Mouse (Mus musculus) embryonic stem cell, embryonic (primary cell): ENCODE data around the gene Mthfr.

Experiments
- CTCF ChIA-PET, 4 experiments: fragments of 300-600 bp in 2 of 4; fragments of 350-600 bp in 2 of 4; sonication (Branson Sonifier 250); formaldehyde crosslinking; loops; one replicate each; lab custom pipeline; 2022; ENCODE audit warnings: inconsistent platforms in 2 of 4; lab: Charles Lee
- POLR2A ChIA-PET, 4 experiments: fragments of 300-600 bp in 2 of 4; fragments of 350-600 bp in 2 of 4; sonication (Branson Sonifier 250); formaldehyde crosslinking; loops; one replicate each; lab custom pipeline; 2022; ENCODE audit warnings: antibody characterized with exemption in 4 of 4, inconsistent platforms in 1 of 4; lab: Charles Lee

Mthfr gene

DNA sequence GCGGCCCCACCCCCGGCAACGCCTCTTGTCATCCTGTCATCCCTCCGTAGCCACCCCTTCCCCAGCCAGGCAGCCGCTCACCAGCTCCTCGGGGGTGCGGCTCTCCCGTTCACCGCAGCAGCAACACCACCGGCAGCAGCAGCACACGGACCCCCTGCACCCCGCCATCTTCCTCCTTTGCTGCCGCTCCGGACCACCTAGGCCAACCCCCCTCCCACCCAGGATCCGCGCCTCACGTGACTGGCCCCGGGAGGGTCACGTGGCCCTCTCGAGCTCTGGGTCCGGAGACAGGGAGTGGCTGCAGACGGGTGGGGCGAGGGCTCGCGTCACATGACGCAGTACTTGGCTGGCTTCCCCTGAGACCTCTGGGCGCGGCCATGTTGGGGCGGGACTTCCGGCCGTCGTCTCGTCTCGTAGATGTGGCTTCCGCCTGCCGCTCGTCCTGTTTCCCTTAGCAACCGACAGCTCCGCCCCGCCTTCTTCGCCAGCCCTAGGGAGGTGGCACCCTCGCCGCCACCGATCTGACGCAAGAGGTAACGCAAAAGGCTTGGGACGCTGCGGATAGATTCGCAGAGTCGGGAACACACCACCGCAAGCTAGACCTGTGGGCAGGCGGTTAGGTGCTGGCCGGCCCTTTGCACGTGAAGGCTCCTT is at the start of gene Mthfr, which contains the start of gene Clcn6:
Gene Mthfr (plus strand): TSS at position 478 of the 654 bp plus-strand sequence.
Gene Clcn6 (minus strand): TSS at position 222 of the 654 bp plus-strand sequence.
- ChIA-PET POLR2A (interaction anchor here (0.6 to 43.0 kb wide), 87 partner anchors 5 to 594 kb away, joined by 3 to 812 read pairs (median 5); partner anchors contain the start of genes Fbxo2 (in 3 of the 4), Fbxo44 (in 3 of the 4), Agtrap (in 2 of the 4) and Fbxo6 (in 2 of the 4)), CTCF (interaction anchor here in 3 of 4 experiments (0.8 to 1.7 kb wide), 10 partner anchors 19 to 122 kb away, joined by 3 to 6 read pairs (median 4); partner anchors contain the start of genes Fbxo2 (in 1 of the 3) and Fbxo44 (in 1 of the 3))

DNA sequence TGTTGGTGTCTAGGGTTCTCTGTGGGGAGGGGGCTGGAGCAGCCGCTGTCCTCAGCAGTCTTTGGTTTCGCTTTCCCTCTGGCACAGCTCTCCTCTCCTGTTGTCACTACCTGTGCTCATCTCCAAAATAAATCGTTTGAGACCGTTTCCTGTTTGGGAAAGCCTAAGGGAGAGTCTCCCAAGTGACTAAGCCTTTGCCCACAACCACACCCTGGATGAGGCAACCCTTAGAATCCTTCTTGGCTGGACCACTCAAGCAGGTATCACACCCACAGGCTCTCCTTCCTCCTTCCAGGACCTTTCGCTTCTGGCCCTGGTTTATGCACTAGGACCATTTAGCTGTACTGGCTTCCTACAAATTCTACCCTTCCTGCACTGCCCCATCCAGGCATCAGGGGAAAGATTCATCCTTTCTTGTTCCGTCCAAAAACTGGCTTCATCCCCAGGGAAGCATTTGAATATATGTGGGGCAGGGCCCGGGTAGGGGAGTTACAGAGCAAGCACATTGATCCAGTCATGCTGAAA is 45.2 kb upstream of the Mthfr start:
- ChIA-PET POLR2A (interaction anchor here in 2 of 4 experiments (0.6 to 2.3 kb wide), 12 partner anchors 8 to 228 kb away, joined by 3 to 8 read pairs (median 3); partner anchors contain the start of genes Clcn6 (in 1 of the 2), Fbxo6 (in 1 of the 2), Mthfr (in 1 of the 2) and Nppb (in 1 of the 2)), CTCF (interaction anchor here in 2 of 4 experiments (0.5 to 1.7 kb wide), 2 partner anchors 8 to 25 kb away, joined by 5 read pairs; partner anchors contain the start of gene Nppb (in 1 of the 2))

DNA sequence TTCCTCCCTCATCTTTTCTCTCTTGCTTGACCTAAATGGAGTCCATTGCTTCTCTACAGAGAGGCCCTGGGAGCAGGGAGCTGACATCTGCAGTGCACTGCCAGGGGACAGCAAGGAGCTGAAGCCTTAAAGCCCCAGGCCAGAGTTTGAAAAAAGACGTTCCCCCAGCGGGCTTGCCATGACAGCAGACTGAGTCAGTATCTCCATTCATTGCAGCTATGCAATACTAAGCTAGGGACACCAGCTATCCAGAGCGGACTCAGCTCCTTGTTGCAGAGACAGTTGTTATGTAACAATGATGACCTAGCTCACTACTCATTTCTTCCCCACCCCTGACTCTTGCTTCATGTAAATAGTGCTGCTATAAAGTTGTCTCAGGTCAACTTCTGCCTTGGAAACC is 43.6 kb upstream of the Mthfr start:
- POLR2A ChIA-PET = interaction anchor here in 3 of 4 experiments (0.6 to 2.3 kb wide), 9 partner anchors 10 to 156 kb away, joined by 3 to 7 read pairs (median 3); partner anchors contain the start of genes Nppb (in 2 of the 3) and Fbxo6 (in 1 of the 3)
- CTCF ChIA-PET = interaction anchor here in 3 of 4 experiments (0.7 to 1.5 kb wide), 9 partner anchors 10 to 157 kb away, joined by 3 to 5 read pairs (median 3); partner anchors contain the start of genes Nppb (in 2 of the 3) and Fbxo6 (in 1 of the 3)

DNA sequence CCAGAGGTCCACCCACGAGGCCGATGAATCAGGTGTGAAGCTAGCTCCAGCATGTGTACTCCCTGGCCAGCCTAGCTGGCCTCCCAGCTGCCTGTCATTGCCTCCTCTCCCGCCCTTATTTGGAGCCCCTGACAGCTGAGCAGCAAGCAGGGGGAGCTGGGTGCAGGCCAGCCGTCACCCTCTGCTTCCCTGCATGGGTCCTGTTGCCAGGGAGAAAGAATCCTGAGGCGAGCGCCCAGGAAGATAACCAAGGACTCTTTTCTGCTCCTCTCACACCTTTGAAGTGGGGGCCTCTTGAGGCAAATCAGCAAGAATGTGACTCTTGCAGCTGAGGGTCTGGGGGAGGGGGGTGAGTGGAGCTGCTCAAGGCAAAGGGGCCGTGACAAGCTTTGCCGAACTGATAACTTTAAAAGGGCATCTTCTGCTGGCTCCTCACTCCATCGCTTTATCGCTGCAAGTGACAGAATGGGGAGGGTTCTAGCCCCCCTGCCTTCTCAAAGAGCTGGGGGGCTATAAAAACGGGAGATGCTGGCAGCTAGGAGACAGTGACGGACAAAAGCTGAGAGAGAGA is 38.6 kb upstream of the Mthfr start, which contains the start of gene Nppa:
Gene Nppa (plus strand): TSS at position 521 of the 571 bp plus-strand sequence.
- ChIA-PET POLR2A (interaction anchor here in 2 of 4 experiments (0.6 to 3.5 kb wide), 19 partner anchors 10 to 475 kb away, joined by 3 to 24 read pairs (median 3); partner anchors contain the start of genes Clcn6 (in 2 of the 2), Nppb (in 2 of the 2) and Mthfr (in 1 of the 2)), CTCF (interaction anchor here in 3 of 4 experiments (0.6 to 1.5 kb wide), 6 partner anchors 16 to 287 kb away, joined by 3 to 5 read pairs (median 3); partner anchors contain the start of gene Disp3 (in 1 of the 3))

GRCm38 (mm10) chr4:148001013-148001789 is 37.7 kb upstream of the Mthfr start:
- CTCF ChIA-PET = interaction anchor here in 3 of 4 experiments (0.6 to 1.5 kb wide), 5 partner anchors 14 to 286 kb away, joined by 3 to 5 read pairs (median 3); partner anchors contain the start of gene Disp3 (in 1 of the 3)

DNA sequence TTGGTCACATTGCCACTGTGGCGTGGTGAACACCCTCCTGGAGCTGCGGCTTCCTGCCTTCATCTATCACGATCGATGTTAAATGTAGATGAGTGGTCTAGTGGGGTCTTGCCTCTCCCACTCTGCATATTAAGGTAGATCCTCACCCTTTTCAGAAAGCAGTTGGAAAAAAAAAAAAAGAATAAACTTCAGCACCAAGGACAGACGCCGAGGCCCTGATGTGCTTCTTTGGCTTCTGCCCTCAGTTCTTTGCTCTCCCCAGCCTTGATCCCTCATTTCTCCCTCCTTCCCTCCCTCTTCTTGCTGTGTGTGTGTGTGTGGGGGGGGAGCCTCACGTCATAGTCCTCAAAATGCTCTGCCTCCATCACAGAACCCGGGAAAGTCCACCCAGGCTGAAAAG is 37.0 kb upstream of the Mthfr start:
- POLR2A ChIA-PET = interaction anchor here in 2 of 4 experiments (0.8 to 2.6 kb wide), 8 partner anchors 12 to 65 kb away, joined by 3 to 8 read pairs (median 3); partner anchors contain the start of gene Nppb (in 1 of the 2)
- CTCF ChIA-PET = interaction anchor here in 2 of 4 experiments (1.2 to 1.3 kb wide), 2 partner anchors 13 to 14 kb away, joined by 3 read pairs; no protein-coding TSS in a partner anchor

More at GRCm38 (mm10) chr4:148001013-148001789, 37.7 kb upstream of the Mthfr start:
- POLR2A ChIA-PET = interaction anchor here in 3 of 4 experiments (0.8 to 3.5 kb wide), 14 partner anchors 9 to 74 kb away, joined by 3 to 24 read pairs (median 4); partner anchors contain the start of genes Nppb (in 2 of the 3), Clcn6 (in 1 of the 3) and Mthfr (in 1 of the 3)

DNA sequence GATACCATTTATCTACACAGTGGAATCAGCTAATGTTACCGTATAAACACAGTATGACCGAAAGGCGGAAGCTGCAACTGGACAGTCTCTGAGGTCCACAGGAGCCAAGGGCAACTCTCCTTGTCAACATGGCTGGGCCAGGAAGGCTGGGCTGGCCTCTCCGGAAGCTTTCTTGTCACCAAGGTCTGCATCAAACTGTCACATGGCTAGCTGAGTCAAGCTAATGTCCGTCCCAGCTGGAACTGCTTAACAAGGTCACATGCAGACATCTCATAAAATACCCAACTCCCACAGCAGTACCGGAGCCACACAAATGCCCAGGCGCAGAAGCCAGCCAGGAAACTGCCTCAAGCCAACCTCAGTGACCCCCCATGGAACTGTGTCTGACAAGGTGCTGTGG is 34.5 kb upstream of the Mthfr start:
- CTCF ChIA-PET = interaction anchor here in 2 of 4 experiments (0.7 to 2.1 kb wide), 3 partner anchors 11 to 163 kb away, joined by 3 to 8 read pairs (median 4); no protein-coding TSS in a partner anchor
- POLR2A ChIA-PET = interaction anchor here in 3 of 4 experiments (0.6 to 4.2 kb wide), 19 partner anchors 10 to 61 kb away, joined by 3 to 18 read pairs (median 5); partner anchors contain the start of genes Nppb (in 3 of the 3), Clcn6 (in 2 of the 3) and Mthfr (in 2 of the 3)

- CTCF ChIA-PET = interaction anchor here in 3 of 4 experiments (0.6 to 2.0 kb wide), 3 partner anchors 15 to 241 kb away, joined by 3 to 10 read pairs (median 4); no protein-coding TSS in a partner anchor
- POLR2A ChIA-PET = interaction anchor here in 1 of 4 experiments (0.6 to 6.4 kb wide), 5 partner anchors 8 to 58 kb away, joined by 3 to 36 read pairs (median 3); partner anchors contain the start of gene Nppa
Observed at GRCm38 (mm10) chr4:148008412-148008811, 30.5 kb upstream of the Mthfr start.

DNA sequence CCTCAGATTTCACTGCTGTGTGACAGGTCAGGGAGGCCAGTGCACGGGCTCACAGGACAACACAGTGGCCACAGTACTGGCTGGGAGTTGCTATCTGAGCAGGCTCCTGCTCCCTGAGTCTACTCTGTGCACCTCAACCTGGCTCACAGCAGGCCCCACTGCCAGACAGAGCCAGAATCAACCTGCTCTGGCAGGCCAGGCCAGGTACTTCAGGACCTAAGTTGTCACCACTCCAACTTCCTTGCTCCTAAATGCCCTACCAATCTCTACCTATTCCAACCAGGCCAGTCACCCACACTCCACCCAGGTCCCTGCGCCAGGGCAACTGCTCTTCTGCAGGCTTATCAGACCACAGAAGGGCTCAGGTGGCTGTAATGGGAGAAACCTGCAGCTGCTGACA is 29.2 kb upstream of the Mthfr start:
- CTCF ChIA-PET = interaction anchor here in 2 of 4 experiments (1.0 to 1.1 kb wide), 2 partner anchors 49 to 105 kb away, joined by 3 to 4 read pairs; no protein-coding TSS in a partner anchor

GRCm38 (mm10) chr4:148011332-148011731 is 27.5 kb upstream of the Mthfr start:
- CTCF ChIA-PET = no interaction called here
- POLR2A ChIA-PET = interaction anchor here in 3 of 4 experiments (0.7 to 9.1 kb wide), 9 partner anchors 10 to 48 kb away, joined by 3 to 56 read pairs (median 4); partner anchors contain the start of genes Nppa (in 1 of the 3) and Nppb (in 1 of the 3)

More for the DNA sequence above, 29.2 kb upstream of the Mthfr start:
- POLR2A ChIA-PET = interaction anchor here (0.6 to 6.4 kb wide), 7 partner anchors 8 to 110 kb away, joined by 3 to 36 read pairs (median 5); partner anchors contain the start of genes Clcn6 (in 1 of the 4), Mthfr (in 1 of the 4) and Nppa (in 1 of the 4)

DNA sequence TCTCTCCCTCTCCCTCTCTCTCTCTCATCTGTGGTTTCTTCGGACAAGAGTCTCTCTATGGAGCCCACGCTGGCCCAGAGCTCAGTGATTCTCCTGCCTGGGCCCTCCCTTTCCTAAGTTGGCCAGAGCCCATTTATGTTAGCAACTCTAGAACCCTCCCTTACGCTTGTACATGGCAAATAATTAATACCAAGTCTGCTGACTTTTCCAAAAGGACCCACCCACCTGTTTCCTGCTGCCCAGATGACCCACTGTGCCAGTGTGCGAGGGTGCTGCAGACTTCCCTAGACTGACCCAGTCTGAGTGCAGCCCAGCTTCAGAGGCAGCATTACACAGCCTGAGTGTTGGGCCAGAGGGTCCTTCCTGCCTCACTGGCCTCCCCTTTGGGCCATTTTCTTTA is 26.7 kb upstream of the Mthfr start:
- ChIA-PET CTCF (no interaction called here), POLR2A (interaction anchor here in 3 of 4 experiments (0.5 to 9.1 kb wide), 9 partner anchors 9 to 75 kb away, joined by 3 to 56 read pairs (median 4); partner anchors contain the start of genes Nppa (in 1 of the 3) and Nppb (in 1 of the 3))

DNA sequence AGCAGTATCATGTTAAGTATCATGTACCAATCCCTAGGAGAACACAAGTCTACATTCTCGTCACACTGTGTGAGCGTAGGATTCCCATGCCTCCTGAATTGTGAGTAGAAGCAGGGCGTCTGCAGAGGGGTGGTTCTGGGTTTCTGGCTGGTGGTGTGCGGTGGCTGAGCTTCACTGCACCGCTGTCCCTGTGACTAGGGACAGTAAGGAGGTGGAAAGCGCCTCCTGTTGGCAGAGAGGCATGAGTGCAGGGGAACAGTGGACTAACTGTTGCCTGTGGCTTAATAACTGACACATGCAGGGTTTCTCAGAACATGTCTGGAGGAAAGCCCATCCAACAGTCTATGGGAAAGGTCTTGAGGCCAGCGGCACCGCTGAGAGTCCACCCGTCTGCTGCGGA is 23.5 kb upstream of the Mthfr start:
- POLR2A ChIA-PET = interaction anchor here (0.9 to 43.0 kb wide), 28 partner anchors 7 to 585 kb away, joined by 3 to 812 read pairs (median 5); partner anchors contain the start of genes Clcn6 (in 2 of the 4), Mthfr (in 2 of the 4) and Nppa (in 1 of the 4)
- CTCF ChIA-PET = interaction anchor here (0.6 to 3.2 kb wide), 39 partner anchors 9 to 411 kb away, joined by 3 to 12 read pairs (median 4); partner anchors contain the start of genes Nppb (in 2 of the 4), Fbxo2 (in 1 of the 4) and Fbxo44 (in 1 of the 4)

- ChIA-PET CTCF (interaction anchor here in 2 of 4 experiments (0.6 to 3.2 kb wide), 5 partner anchors 10 to 58 kb away, joined by 3 to 12 read pairs (median 4); partner anchors contain the start of genes Clcn6 (in 1 of the 2) and Mthfr (in 1 of the 2)), POLR2A (interaction anchor here in 3 of 4 experiments (0.7 to 43.0 kb wide), 21 partner anchors 9 to 123 kb away, joined by 3 to 812 read pairs (median 4); partner anchors contain the start of genes Clcn6 (in 2 of the 3), Mthfr (in 2 of the 3) and Nppb (in 1 of the 3))
Observed at GRCm38 (mm10) chr4:148016981-148017380, 21.9 kb upstream of the Mthfr start.

- POLR2A ChIA-PET = interaction anchor here in 2 of 4 experiments (0.9 to 43.0 kb wide), 11 partner anchors 7 to 66 kb away, joined by 3 to 812 read pairs (median 5); partner anchors contain the start of genes Clcn6 (in 2 of the 2) and Mthfr (in 2 of the 2)
- CTCF ChIA-PET = interaction anchor here in 1 of 4 experiments (0.6 to 1.3 kb wide), 3 partner anchors 10 to 40 kb away, joined by 3 to 5 read pairs (median 4); no protein-coding TSS in a partner anchor
Observed at GRCm38 (mm10) chr4:148018410-148018809, 20.5 kb upstream of the Mthfr start.

- ChIA-PET POLR2A (interaction anchor here in 3 of 4 experiments (0.5 to 43.0 kb wide), 15 partner anchors 8 to 88 kb away, joined by 3 to 812 read pairs (median 4); partner anchors contain the start of genes Clcn6 (in 3 of the 3), Mthfr (in 3 of the 3), Nppa (in 1 of the 3) and Nppb (in 1 of the 3)), CTCF (interaction anchor here in 1 of 4 experiments (0.9 to 1.7 kb wide), 4 partner anchors 9 to 64 kb away, joined by 4 to 6 read pairs (median 4); no protein-coding TSS in a partner anchor)
Observed at GRCm38 (mm10) chr4:148024003-148024402, 14.9 kb upstream of the Mthfr start.
